Mouse (Mus musculus): ENCODE data around the gene Cgnl1. TPM values are rescaled to one million over a fixed set of nuclear protein-coding genes. Genes with fewer than 3 reads are reported as not detected.

Cgnl1 gene
- 21.4 and 41.4 TPM in 2 replicates for polyA plus RNA-seq (2012; rRNA removed; ENCODE audit: low replicate concordance)

GRCm38 (mm10) chr9:71770991-71771767 is at the start of gene Cgnl1:
Cgnl1 (minus strand) TSS chr9:71771602.

GRCm38 (mm10) chr9:71591938-71592548 is 179.4 kb downstream of the Cgnl1 start, which contains the start of gene Myzap:
Myzap (minus strand) TSS chr9:71592360.

Other genes with a start within 250 kb of the Cgnl1 start
- 5.2 and 7.1 TPM in 2 replicates for gene Myzap, start 179.2 kb downstream of the Cgnl1 start, polyA plus RNA-seq (2012; rRNA removed; ENCODE audit: low replicate concordance)